ENCODE assay signal across 9 mouse cellular contexts in genomic region chr8:71627265-71628099, GRCm38 (mm10). TPM values are rescaled to one million over a fixed set of nuclear protein-coding genes. Genes with fewer than 3 reads are reported as not detected.
DNase-seq lines count a peak whose midpoint lies in the region; ATAC-seq lines count a peak whose summit lies in the region.
"Had no signal": no experiment of that assay in that cellular context is flagged by ENCODE, and none has a peak within 500 bp of the region (broad histone marks: within the 10 kb centered on the region; RNA-seq: fewer than 3 reads in every experiment).

No protein-coding gene starts in this region.

- H3K9me3 ChIP-seq in midbrain, embryonic 12.5 days: peaks cover 10% of the 10 kb centered on the region
- peaks cover 16% of the 10 kb centered on the region for H3K9me3 ChIP-seq in midbrain, embryonic 10.5 days (replicated peaks)

- peaks cover 18% of the 10 kb centered on the region for H3K4me1 ChIP-seq in midbrain, embryonic 12.5 days
- peaks cover 33% of the 10 kb centered on the region for H3K4me1 ChIP-seq in midbrain, embryonic 10.5 days

- no peak for ATAC-seq in midbrain, embryonic 12.5 days (ENCODE audit: low FRiP score, low read depth)
- ATAC-seq in megakaryocyte, adult 5-6 weeks (ENCODE audit: poor library complexity, severe bottlenecking): peak; percentile 19

- H3K4me3 ChIP-seq in midbrain, embryonic 12.5 days: no peak overlapping the region
- H3K4me3 ChIP-seq in midbrain, embryonic 10.5 days: no peak overlapping the region

- H3K36me3 ChIP-seq in midbrain, embryonic 12.5 days: peaks cover 32% of the 10 kb centered on the region
- H3K36me3 ChIP-seq in midbrain, embryonic 10.5 days: peaks cover 39% of the 10 kb centered on the region

- peaks cover 34% of the 10 kb centered on the region for H3K27me3 ChIP-seq in midbrain, embryonic 12.5 days
- H3K27me3 ChIP-seq in midbrain, embryonic 10.5 days (ENCODE audit: low read depth, poor library complexity, severe bottlenecking): peaks cover 36% of the 10 kb centered on the region

- H3K27ac ChIP-seq in midbrain, embryonic 12.5 days (replicated peaks): 0 out of 2 replicates have a peak overlapping the region, but pooled peaks have one; percentile 3
- no peak overlapping the region for H3K27ac ChIP-seq in midbrain, embryonic 10.5 days (replicated peaks)

- no peak overlapping the region for H3K4me2 ChIP-seq in midbrain, embryonic 12.5 days (replicated peaks)

- WGBS in midbrain, embryonic 12.5 days: 54% methylated on average over 9 of the region's 9 CpGs
- WGBS in midbrain, embryonic 10.5 days: 54% methylated on average over 9 of the region's 9 CpGs

- peak; percentile 62 to 82 for DNase-seq in adrenal gland, adult (ENCODE audit: inconsistent age in 2 of 2, low spot score in 1 of 2)
- DNase-seq in adrenal gland, postnatal 4 days (ENCODE audit: low spot score in 2 of 2): no peak
- DNase-seq in midbrain, embryonic 10.5 days (ENCODE audit: low spot score): no peak
- DNase-seq in heart, postnatal 4 days: peak; percentile 34
- no peak for DNase-seq in spleen, adult 18-20 months
- no peak for DNase-seq in testis, postnatal 10 days (ENCODE audit: low spot score)
- DNase-seq: right cerebral cortex, postnatal 14 days had no signal

- H3K9ac ChIP-seq in midbrain, embryonic 12.5 days (replicated peaks): no peak overlapping the region

RNA-seq across cellular contexts. Expression of gene Colgalt1, which starts 16.7 kb away (rescaled TPM):
- total RNA-seq in adrenal gland, postnatal 4 days (2021): 10 to 100 TPM; 74.6 to 78.2 TPM
- polyA plus RNA-seq in midbrain, embryonic 12.5 days (2016; fragmentation: Nextera tagmentation; extraction: Ambion mirVana): 52.1 and 56.2 TPM in 2 replicates
- 51.2 and 52.8 TPM in 2 replicates for polyA plus RNA-seq in midbrain, embryonic 10.5 days (2016; fragmentation: Nextera tagmentation; extraction: Ambion mirVana)
- 10 to 100 TPM; 48.0 to 50.3 TPM for total RNA-seq in heart, postnatal 4 days (2021)
- 46.8 and 51.2 TPM in 2 replicates for total RNA-seq in megakaryocyte, adult 5-6 weeks (2015)
- 54.8 and 56.8 TPM in 2 replicates for total RNA-seq in megakaryocyte, adult 5-6 weeks (2017)

RNA-seq across cellular contexts. Expression of gene Fam129c, which starts 30.0 kb away (rescaled TPM):
- total RNA-seq in adrenal gland, postnatal 4 days (2021): 1 to 10 TPM; 3.4 to 4.3 TPM
- 6.5 and 6.9 TPM in 2 replicates for polyA plus RNA-seq in midbrain, embryonic 12.5 days (2016; fragmentation: Nextera tagmentation; extraction: Ambion mirVana)
- 4.5 and 5.4 TPM in 2 replicates for polyA plus RNA-seq in midbrain, embryonic 10.5 days (2016; fragmentation: Nextera tagmentation; extraction: Ambion mirVana)
- total RNA-seq in heart, postnatal 4 days (2021): 1 to 10 TPM; 1.3 to 2.3 TPM
- 4.6 and 4.8 TPM in 2 replicates for total RNA-seq in megakaryocyte, adult 5-6 weeks (2015)
- 3.6 and 8.6 TPM in 2 replicates for total RNA-seq in megakaryocyte, adult 5-6 weeks (2017)

RNA-seq across cellular contexts. Expression of gene Pgls, which starts 35.5 kb away (rescaled TPM):
- total RNA-seq in adrenal gland, postnatal 4 days (2021): 100 to 1,000 TPM; 136 to 144 TPM
- 215 and 216 TPM in 2 replicates for polyA plus RNA-seq in midbrain, embryonic 12.5 days (2016; fragmentation: Nextera tagmentation; extraction: Ambion mirVana)
- polyA plus RNA-seq in midbrain, embryonic 10.5 days (2016; fragmentation: Nextera tagmentation; extraction: Ambion mirVana): 248 and 261 TPM in 2 replicates
- 10 to 100 TPM; 92.0 to 95.5 TPM for total RNA-seq in heart, postnatal 4 days (2021)
- total RNA-seq in megakaryocyte, adult 5-6 weeks (2015): 65.1 and 73.6 TPM in 2 replicates
- total RNA-seq in megakaryocyte, adult 5-6 weeks (2017): 50.5 and 78.3 TPM in 2 replicates

RNA-seq across cellular contexts. Expression of gene Unc13a, which starts 44.1 kb away (rescaled TPM):
- 10 to 100 TPM; 11.7 to 12.9 TPM for total RNA-seq in adrenal gland, postnatal 4 days (2021)
- polyA plus RNA-seq in midbrain, embryonic 12.5 days (2016; fragmentation: Nextera tagmentation; extraction: Ambion mirVana): 12.8 and 16.9 TPM in 2 replicates
- polyA plus RNA-seq in midbrain, embryonic 10.5 days (2016; fragmentation: Nextera tagmentation; extraction: Ambion mirVana): 4.6 and 8.1 TPM in 2 replicates
- 1 to 10 TPM; 1.3 to 1.4 TPM for total RNA-seq in heart, postnatal 4 days (2021)
- total RNA-seq in megakaryocyte, adult 5-6 weeks (2015): 0.11 TPM in 1 of 2 replicates, not detected in the other
- total RNA-seq in megakaryocyte, adult 5-6 weeks (2017): 1.1 TPM in 1 of 2 replicates, not detected in the other

RNA-seq across cellular contexts. Expression of gene Jak3, which starts 48.6 kb away (rescaled TPM):
- 10 to 100 TPM; 17.7 to 19.3 TPM for total RNA-seq in adrenal gland, postnatal 4 days (2021)
- polyA plus RNA-seq in midbrain, embryonic 12.5 days (2016; fragmentation: Nextera tagmentation; extraction: Ambion mirVana): 3.3 and 3.4 TPM in 2 replicates
- polyA plus RNA-seq in midbrain, embryonic 10.5 days (2016; fragmentation: Nextera tagmentation; extraction: Ambion mirVana): 2.8 and 3.7 TPM in 2 replicates
- 10 to 100 TPM; 15.8 TPM for total RNA-seq in heart, postnatal 4 days (2021)
- 4.8 and 5.0 TPM in 2 replicates for total RNA-seq in megakaryocyte, adult 5-6 weeks (2015)
- 2.6 and 5.2 TPM in 2 replicates for total RNA-seq in megakaryocyte, adult 5-6 weeks (2017)

Comparison
In these comparisons a context has a peak if more than half of its experiments do, and no peak if none do; other contexts are left out.
1. DNase-seq: peak in adrenal gland, adult (2 of 2) and heart, postnatal 4 days (single experiment); none in adrenal gland, postnatal 4 days (0 of 2), midbrain, embryonic 10.5 days (single experiment), spleen, adult 18-20 months (0 of 2) and testis, postnatal 10 days (single experiment).